Mouse (Mus musculus) ES-Bruce4 (cell line): ENCODE measurements around the gene Grm7.

ENCODE experiments used
- CTCF ChIP-seq: IDR thresholded peaks from one replicate; pipeline ENCODE4 v1.8.1; 2011; ENCODE audit warnings: low read depth, low read length
- POLR2A ChIP-seq: IDR thresholded peaks from one replicate; pipeline ENCODE4 v1.8.1; 2011; ENCODE audit warnings: low read length; ENCODE audit not compliant: insufficient read depth

DNA sequence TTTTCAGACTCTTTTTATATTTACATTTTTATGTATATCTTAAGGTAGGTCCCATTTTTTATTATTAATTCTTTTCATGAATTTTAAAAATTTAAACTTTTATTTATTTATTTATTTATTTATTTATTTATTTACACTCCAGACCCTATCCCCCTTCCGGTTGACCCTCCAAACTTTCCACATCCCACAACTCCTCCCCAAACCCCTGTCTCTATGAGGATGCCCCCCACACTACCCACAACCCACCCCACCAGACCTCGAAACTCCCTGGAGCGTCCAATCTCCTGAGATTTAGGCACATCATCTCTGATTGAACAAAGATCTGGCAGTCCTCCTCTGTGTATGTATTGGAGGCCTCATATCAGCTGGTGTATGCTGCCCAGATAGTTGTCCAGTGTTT lies 69.6 kb downstream of the Grm7 start:
- TF ChIP-seq CTCF (no peak), POLR2A (no peak)
